In the genomic region with DNA sequence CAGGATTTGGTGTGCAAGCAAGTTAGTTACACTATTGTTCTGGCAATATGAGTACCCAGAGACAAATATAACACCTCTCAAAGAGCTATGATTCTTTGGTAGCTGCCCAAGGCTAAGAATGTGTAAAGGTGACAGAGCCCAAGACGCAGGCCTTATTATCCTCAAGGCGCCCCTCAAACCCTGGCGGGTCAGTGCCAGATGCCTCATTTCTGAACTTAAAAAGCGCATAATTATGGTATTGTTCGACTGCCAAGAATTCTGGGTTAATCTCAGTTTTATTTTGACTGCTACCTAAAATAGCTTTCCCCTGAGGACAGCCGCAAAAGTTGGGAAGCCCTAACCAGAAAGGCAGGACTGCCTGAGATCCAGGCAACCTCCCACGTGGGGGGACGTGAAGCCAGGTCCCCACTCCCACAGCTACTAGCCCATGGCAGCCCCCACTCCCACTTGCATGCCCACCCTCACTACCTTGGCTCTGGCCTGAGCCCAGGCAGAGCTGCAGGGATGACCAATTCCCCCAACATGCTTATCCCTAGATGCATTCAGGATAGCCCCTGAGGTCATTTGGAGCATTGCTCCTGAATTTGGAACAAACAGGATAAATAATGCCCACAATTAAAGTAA, we compare ENCODE assay signal across 12 mouse cellular contexts.
A peak's percentile ranks its signal among the peaks of the same experiment; 100 is the strongest.
DNase-seq lines count a peak whose midpoint lies in the region; ATAC-seq lines count a peak whose summit lies in the region.
"Had no signal": no experiment of that assay in that cellular context is flagged by ENCODE, and none has a peak within 500 bp of the region (broad histone marks: within the 10 kb centered on the region; RNA-seq: fewer than 3 reads in every experiment).

No protein-coding gene starts in this region.

- peak overlapping the region; percentile 91 for H3K27ac ChIP-seq in midbrain, embryonic 10.5 days (replicated peaks)
- H3K27ac ChIP-seq in midbrain, embryonic 15.5 days: no peak overlapping the region
- peak overlapping the region; percentile 78 for H3K27ac ChIP-seq in embryonic facial prominence, embryonic 10.5 days (replicated peaks)
- H3K27ac ChIP-seq in midbrain, embryonic 13.5 days: peak overlapping the region; percentile 11; the same call in 1 of the 2 replicates
- H3K27ac ChIP-seq in kidney, embryonic 16.5 days (ENCODE audit: low read length): no peak overlapping the region

- ATAC-seq in frontal cortex, adult (ENCODE audit: low TSS enrichment): peak; percentile 42
- ATAC-seq in midbrain, embryonic 15.5 days (replicated peaks): no peak
- peak; percentile 55 for ATAC-seq in midbrain, embryonic 13.5 days
- no peak for ATAC-seq in kidney, embryonic 16.5 days (ENCODE audit: low FRiP score, low TSS enrichment)

- H3K9ac ChIP-seq in midbrain, embryonic 15.5 days: no peak overlapping the region
- H3K9ac ChIP-seq in midbrain, embryonic 13.5 days (replicated peaks): no peak overlapping the region
- H3K9ac ChIP-seq in kidney, embryonic 16.5 days (replicated peaks; ENCODE audit: low read length): no peak overlapping the region

- H3K4me1 ChIP-seq in midbrain, embryonic 10.5 days: peaks cover 42% of the 10 kb centered on the region
- peaks cover 15% of the 10 kb centered on the region for H3K4me1 ChIP-seq in midbrain, embryonic 15.5 days
- H3K4me1 ChIP-seq in embryonic facial prominence, embryonic 10.5 days: peaks cover 41% of the 10 kb centered on the region
- peaks cover 19% of the 10 kb centered on the region for H3K4me1 ChIP-seq in midbrain, embryonic 13.5 days (replicated peaks)
- H3K4me1 ChIP-seq in kidney, embryonic 16.5 days (ENCODE audit: insufficient read depth, low read length): peaks cover 16% of the 10 kb centered on the region

- H3K36me3 ChIP-seq in midbrain, embryonic 10.5 days: no peaks in the 10 kb centered on the region
- no peaks in the 10 kb centered on the region for H3K36me3 ChIP-seq in midbrain, embryonic 15.5 days (replicated peaks)
- no peaks in the 10 kb centered on the region for H3K36me3 ChIP-seq in embryonic facial prominence, embryonic 10.5 days (replicated peaks)
- H3K36me3 ChIP-seq in midbrain, embryonic 13.5 days: no peaks in the 10 kb centered on the region
- H3K36me3 ChIP-seq in kidney, embryonic 16.5 days (ENCODE audit: insufficient read depth, low read length): no peaks in the 10 kb centered on the region

- peak overlapping the region; percentile 14 for H3K4me3 ChIP-seq in midbrain, embryonic 10.5 days
- no peak overlapping the region for H3K4me3 ChIP-seq in midbrain, embryonic 15.5 days
- H3K4me3 ChIP-seq in embryonic facial prominence, embryonic 10.5 days: no peak overlapping the region
- H3K4me3 ChIP-seq in midbrain, embryonic 13.5 days (replicated peaks): no peak overlapping the region
- H3K4me3 ChIP-seq in kidney, embryonic 16.5 days (ENCODE audit: low read length): no peak overlapping the region

- no peak for DNase-seq in frontal cortex, postnatal 25 days (ENCODE audit: low spot score in 2 of 2)
- no peak for DNase-seq in midbrain, embryonic 10.5 days (ENCODE audit: low spot score)
- no peak for DNase-seq in embryonic facial prominence, embryonic 10.5 days (ENCODE audit: low spot score)
- DNase-seq in thymus, postnatal 0 days (ENCODE audit: low spot score): no peak
- DNase-seq: adrenal gland, postnatal 36 days; cerebellum, adult 8-10 months; layer of hippocampus, adult 9-11 months had no signal

- no peak overlapping the region for H3K4me2 ChIP-seq in midbrain, embryonic 15.5 days
- H3K4me2 ChIP-seq in midbrain, embryonic 13.5 days (replicated peaks): no peak overlapping the region
- no peak overlapping the region for H3K4me2 ChIP-seq in kidney, embryonic 16.5 days (replicated peaks; ENCODE audit: low read depth, low read length)
- H3K4me2 ChIP-seq: liver, embryonic 11.5 days had no signal

- H3K9me3 ChIP-seq in midbrain, embryonic 10.5 days (replicated peaks): no peaks in the 10 kb centered on the region
- H3K9me3 ChIP-seq in midbrain, embryonic 15.5 days: no peaks in the 10 kb centered on the region
- no peaks in the 10 kb centered on the region for H3K9me3 ChIP-seq in embryonic facial prominence, embryonic 10.5 days
- no peaks in the 10 kb centered on the region for H3K9me3 ChIP-seq in midbrain, embryonic 13.5 days
- H3K9me3 ChIP-seq in kidney, embryonic 16.5 days (ENCODE audit: low read length): no peaks in the 10 kb centered on the region

- no peaks in the 10 kb centered on the region for H3K27me3 ChIP-seq in midbrain, embryonic 10.5 days (ENCODE audit: low read depth, poor library complexity, severe bottlenecking)
- no peaks in the 10 kb centered on the region for H3K27me3 ChIP-seq in midbrain, embryonic 15.5 days (replicated peaks)
- 0 out of 2 replicates have a peak, but pooled peaks cover 5% of the 10 kb centered on the region for H3K27me3 ChIP-seq in embryonic facial prominence, embryonic 10.5 days (replicated peaks; ENCODE audit: low read depth, poor library complexity, severe bottlenecking)
- H3K27me3 ChIP-seq in midbrain, embryonic 13.5 days: no peaks in the 10 kb centered on the region
- no peaks in the 10 kb centered on the region for H3K27me3 ChIP-seq in kidney, embryonic 16.5 days (ENCODE audit: insufficient read depth, low read length)

- 44% methylated on average over 8 of the region's 8 CpGs for WGBS in midbrain, embryonic 10.5 days
- 35% methylated on average over 8 of the region's 8 CpGs for WGBS in midbrain, embryonic 15.5 days
- 44% methylated on average over 8 of the region's 8 CpGs for WGBS in embryonic facial prominence, embryonic 10.5 days
- WGBS in midbrain, embryonic 13.5 days: 25% methylated on average over 8 of the region's 8 CpGs
- 53% methylated on average over 8 of the region's 8 CpGs for WGBS in kidney, embryonic 16.5 days

Comparison
In these comparisons a context has a peak if more than half of its experiments do, and no peak if none do; other contexts are left out.
1. ATAC-seq: peak in frontal cortex, adult (single experiment) and midbrain, embryonic 13.5 days (single experiment); none in midbrain, embryonic 15.5 days (single experiment) and kidney, embryonic 16.5 days (single experiment).
2. H3K27ac ChIP-seq: peak in midbrain, embryonic 10.5 days (single experiment), embryonic facial prominence, embryonic 10.5 days (single experiment) and midbrain, embryonic 13.5 days (single experiment); none in midbrain, embryonic 15.5 days (single experiment) and kidney, embryonic 16.5 days (single experiment).